In the genomic region with DNA sequence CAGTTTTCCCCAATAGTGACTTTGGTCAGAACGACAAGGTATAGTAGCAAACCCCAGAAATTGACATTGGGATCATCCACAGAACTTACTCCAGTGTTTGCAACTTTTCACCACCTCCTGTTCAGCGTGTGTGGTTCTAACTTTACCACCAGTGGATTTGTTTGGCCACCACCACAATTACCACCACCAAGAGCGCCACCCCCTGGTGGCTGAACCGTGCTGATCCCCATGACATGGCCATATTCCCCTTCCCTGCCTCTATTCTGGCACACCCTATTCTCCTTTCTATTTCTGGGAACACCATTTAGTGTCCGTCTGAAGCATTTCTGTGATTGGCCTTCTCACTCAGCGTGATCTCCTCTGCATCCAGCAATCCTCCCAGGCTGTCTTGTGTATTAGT, we compare ENCODE assay signal across 19 mouse cellular contexts. TPM values are rescaled to one million over a fixed set of nuclear protein-coding genes. Genes with fewer than 3 reads are reported as not detected.
A peak's percentile ranks its signal among the peaks of the same experiment; 100 is the strongest.
DNase-seq lines count a peak whose midpoint lies in the region; ATAC-seq and TF ChIP-seq lines count a peak whose summit lies in the region.
"Had no signal": no experiment of that assay in that cellular context is flagged by ENCODE, and none has a peak within 500 bp of the region (broad histone marks: within the 10 kb centered on the region; RNA-seq: fewer than 3 reads in every experiment).

No protein-coding gene starts in this region.

- H3K27ac ChIP-seq in layer of hippocampus, adult 2 months, result no peak overlapping the region
- no peak overlapping the region for H3K27ac ChIP-seq in thymus, adult 2 months (ENCODE audit: control insufficient read depth, insufficient read depth, low read length)
- H3K27ac ChIP-seq: embryonic facial prominence, embryonic 12.5 days; forebrain, embryonic 10.5 days; heart, embryonic 15.5 days; hindbrain, embryonic 15.5 days had no signal

- WGBS in thymus, adult 2 months, result 74% methylated on average over 6 of the region's 6 CpGs

- TF ChIP-seq CTCF in layer of hippocampus, adult 2 months (conservative IDR thresholded peaks at IDR 0.05), result peak; percentile 34
- no peak for TF ChIP-seq CTCF in thymus, adult 2 months (IDR thresholded peaks at IDR 0.05; ENCODE audit: borderline replicate concordance, control insufficient read depth, extremely low read depth, insufficient read depth, low read length, poor library complexity)

- H3K27me3 ChIP-seq in thymus, adult 2 months (ENCODE audit: control insufficient read depth, insufficient read depth, low read length), result no peaks in the 10 kb centered on the region
- H3K27me3 ChIP-seq: embryonic facial prominence, embryonic 12.5 days; heart, embryonic 15.5 days; hindbrain, embryonic 15.5 days had no signal

- no peaks in the 10 kb centered on the region for H3K4me1 ChIP-seq in thymus, adult 2 months (replicated peaks; ENCODE audit: control insufficient read depth, insufficient read depth, low read length)
- H3K4me1 ChIP-seq: embryonic facial prominence, embryonic 12.5 days; forebrain, embryonic 10.5 days; heart, embryonic 15.5 days; hindbrain, embryonic 15.5 days had no signal

- peak; percentile 67 for DNase-seq in adrenal gland, postnatal 14 days
- DNase-seq in adrenal gland, postnatal 10 days, result no peak
- no peak for DNase-seq in layer of hippocampus, adult 2 months (ENCODE audit: low spot score in 2 of 2)
- DNase-seq in layer of hippocampus, postnatal 36 days, result no peak
- DNase-seq in thymus, postnatal 4 days, result peak; percentile 56
- no peak for DNase-seq in thymus, adult 2 months
- no peak for DNase-seq in natural killer cell, adult 2 months (ENCODE audit: low spot score in 2 of 2)
- DNase-seq: cerebellum, adult 11 months; cerebellum, postnatal 36 days; left cerebral cortex, postnatal 4 days; lung, adult 18-20 months; thymus, postnatal 25 days had no signal

- H3K36me3 ChIP-seq in thymus, adult 2 months (ENCODE audit: control insufficient read depth, insufficient read depth, low read length), result no peaks in the 10 kb centered on the region
- H3K36me3 ChIP-seq: embryonic facial prominence, embryonic 12.5 days; forebrain, embryonic 10.5 days; heart, embryonic 15.5 days; hindbrain, embryonic 15.5 days had no signal

- no peak for ATAC-seq in cerebellum, adult (ENCODE audit: insufficient number of reproducible peaks, low FRiP score, low TSS enrichment)

- TF ChIP-seq POLR2A in thymus, adult 2 months (IDR thresholded peaks at IDR 0.05; ENCODE audit: control insufficient read depth, extremely low read depth, insufficient read depth, low read length, poor library complexity), result no peak

- no peak overlapping the region for H3K4me3 ChIP-seq in layer of hippocampus, adult 2 months
- no peak overlapping the region for H3K4me3 ChIP-seq in thymus, adult 2 months (ENCODE audit: control insufficient read depth, insufficient read depth, low read length)
- H3K4me3 ChIP-seq: embryonic facial prominence, embryonic 12.5 days; forebrain, embryonic 10.5 days; heart, embryonic 15.5 days; hindbrain, embryonic 15.5 days; myocyte had no signal

RNA-seq across cellular contexts. Expression of a gene that starts 19.1 kb away (rescaled TPM):
- total RNA-seq in adrenal gland, postnatal 14 days (2021), result 3.2 and 17.9 TPM in 2 replicates
- 10 to 100 TPM; 11.4 to 27.6 TPM for total RNA-seq in adrenal gland, postnatal 10 days (2021)
- total RNA-seq in layer of hippocampus, adult 2 months (2021), result 10 to 100 TPM in 1 of 2 experiments, 1 to 10 TPM in 1; 8.3 to 13.5 TPM
- total RNA-seq in layer of hippocampus, postnatal 36 days (2021), result 10 to 100 TPM in 1 of 2 experiments, 1 to 10 TPM in 1; 8.4 to 11.5 TPM
- 1.9 and 2.4 TPM in 2 replicates for polyA plus RNA-seq in thymus, adult 2 months (2012; rRNA removed)

RNA-seq across cellular contexts. Expression of a gene that starts 23.8 kb away (rescaled TPM):
- 1.9 and 8.0 TPM in 2 replicates for total RNA-seq in adrenal gland, postnatal 14 days (2021)
- 1 to 10 TPM; 4.0 to 7.0 TPM for total RNA-seq in adrenal gland, postnatal 10 days (2021)
- 1 to 10 TPM in 1 of 2 experiments, under 1 TPM in 1; 0.93 to 2.1 TPM for total RNA-seq in layer of hippocampus, adult 2 months (2021)
- total RNA-seq in layer of hippocampus, postnatal 36 days (2021), result 1 to 10 TPM; 2.3 to 3.8 TPM
- 0.43 and 0.70 TPM in 2 replicates for polyA plus RNA-seq in thymus, adult 2 months (2012; rRNA removed)
- polyA plus RNA-seq: embryonic facial prominence, embryonic 12.5 days; heart, embryonic 15.5 days; myocyte; stomach, embryonic 14.5 days had no signal

Comparison
In these comparisons a context has a peak if more than half of its experiments do, and no peak if none do; other contexts are left out.
1. DNase-seq: peak in adrenal gland, postnatal 14 days (single experiment) and thymus, postnatal 4 days (single experiment); none in adrenal gland, postnatal 10 days (single experiment), layer of hippocampus, adult 2 months (0 of 2), layer of hippocampus, postnatal 36 days (0 of 2), thymus, adult 2 months (single experiment) and natural killer cell, adult 2 months (0 of 2).